ENCODE assay signal across 10 mouse cellular contexts in genomic region chr10:95139645-95140044, GRCm38 (mm10).
A peak's percentile ranks its signal among the peaks of the same experiment; 100 is the strongest.
DNase-seq lines count a peak whose midpoint lies in the region; ATAC-seq and TF ChIP-seq lines count a peak whose summit lies in the region.
"Had no signal": no experiment of that assay in that cellular context is flagged by ENCODE, and none has a peak within 500 bp of the region (broad histone marks: within the 10 kb centered on the region; RNA-seq: fewer than 3 reads in every experiment).

No protein-coding gene starts in this region.

- no peak overlapping the region for H3K4me3 ChIP-seq in forebrain, embryonic 15.5 days
- no peak overlapping the region for H3K4me3 ChIP-seq in forebrain, embryonic 11.5 days (ENCODE audit: low read depth, low read length)
- no peak overlapping the region for H3K4me3 ChIP-seq in lung, embryonic 15.5 days
- H3K4me3 ChIP-seq in liver, embryonic 11.5 days (ENCODE audit: low read depth, low read length) = no peak overlapping the region
- H3K4me3 ChIP-seq in thymus, adult 2 months (ENCODE audit: control insufficient read depth, insufficient read depth, low read length) = no peak overlapping the region

- TF ChIP-seq CTCF in thymus, adult 2 months (IDR thresholded peaks at IDR 0.05; ENCODE audit: borderline replicate concordance, control insufficient read depth, extremely low read depth, insufficient read depth, low read length, poor library complexity) = no peak

- no peaks in the 10 kb centered on the region for H3K36me3 ChIP-seq in forebrain, embryonic 15.5 days
- no peaks in the 10 kb centered on the region for H3K36me3 ChIP-seq in forebrain, embryonic 11.5 days (ENCODE audit: control insufficient read depth, insufficient read depth, low read length)
- H3K36me3 ChIP-seq in lung, embryonic 15.5 days = no peaks in the 10 kb centered on the region
- no peaks in the 10 kb centered on the region for H3K36me3 ChIP-seq in liver, embryonic 11.5 days (ENCODE audit: control insufficient read depth, insufficient read depth, low read length)
- no peaks in the 10 kb centered on the region for H3K36me3 ChIP-seq in thymus, adult 2 months (ENCODE audit: control insufficient read depth, insufficient read depth, low read length)

- no peak for TF ChIP-seq POLR2A in thymus, adult 2 months (IDR thresholded peaks at IDR 0.05; ENCODE audit: control insufficient read depth, extremely low read depth, insufficient read depth, low read length, poor library complexity)

- DNase-seq in forebrain, embryonic 11.5 days (ENCODE audit: low spot score) = no peak
- DNase-seq in adipocyte (ENCODE audit: low spot score) = peak; percentile 94
- DNase-seq in gastrocnemius, postnatal 4 days (ENCODE audit: low spot score in 2 of 2) = peak; percentile 39 to 59
- no peak for DNase-seq in liver, embryonic 11.5 days (ENCODE audit: low spot score)
- DNase-seq in thymus, adult 2 months = no peak
- no peak for DNase-seq in right cerebral cortex, postnatal 14 days
- DNase-seq: thymus, adult 18-20 months had no signal

- ATAC-seq in forebrain, embryonic 15.5 days (replicated peaks) = peak; percentile 46; the same call in 1 of the 2 replicates
- ATAC-seq in forebrain, embryonic 11.5 days (replicated peaks; ENCODE audit: low FRiP score) = no peak
- ATAC-seq in lung, embryonic 15.5 days (ENCODE audit: borderline replicate concordance, extremely low read depth, low FRiP score, low TSS enrichment) = 0 out of 2 replicates have a peak, but pooled peaks have one; percentile 15
- no peak for ATAC-seq in liver, embryonic 11.5 days (replicated peaks; ENCODE audit: low FRiP score)
- ATAC-seq: activated CD4-positive, CD25-positive, alpha-beta regulatory T cell, adult 4 months had no signal

- peak overlapping the region; percentile 43 for H3K27ac ChIP-seq in forebrain, embryonic 15.5 days (replicated peaks)
- H3K27ac ChIP-seq in forebrain, embryonic 11.5 days (ENCODE audit: low read depth, low read length) = no peak overlapping the region
- peak overlapping the region; percentile 79 for H3K27ac ChIP-seq in lung, embryonic 15.5 days
- H3K27ac ChIP-seq in liver, embryonic 11.5 days (ENCODE audit: low read depth, low read length) = no peak overlapping the region
- H3K27ac ChIP-seq in thymus, adult 2 months (ENCODE audit: control insufficient read depth, insufficient read depth, low read length) = no peak overlapping the region

- H3K9ac ChIP-seq in forebrain, embryonic 15.5 days (replicated peaks) = no peak overlapping the region
- H3K9ac ChIP-seq in forebrain, embryonic 11.5 days (ENCODE audit: low read length) = no peak overlapping the region
- no peak overlapping the region for H3K9ac ChIP-seq in lung, embryonic 15.5 days
- H3K9ac ChIP-seq in liver, embryonic 11.5 days (ENCODE audit: low read depth, low read length) = no peak overlapping the region

- H3K4me2 ChIP-seq in forebrain, embryonic 15.5 days (replicated peaks) = no peak overlapping the region
- no peak overlapping the region for H3K4me2 ChIP-seq in forebrain, embryonic 11.5 days (ENCODE audit: low read depth, low read length, severe bottlenecking)
- H3K4me2 ChIP-seq in lung, embryonic 15.5 days = no peak overlapping the region
- H3K4me2 ChIP-seq in liver, embryonic 11.5 days = no peak overlapping the region

- H3K9me3 ChIP-seq in forebrain, embryonic 15.5 days = no peaks in the 10 kb centered on the region
- no peaks in the 10 kb centered on the region for H3K9me3 ChIP-seq in forebrain, embryonic 11.5 days (ENCODE audit: control insufficient read depth, low read length)
- no peaks in the 10 kb centered on the region for H3K9me3 ChIP-seq in lung, embryonic 15.5 days
- no peaks in the 10 kb centered on the region for H3K9me3 ChIP-seq in liver, embryonic 11.5 days (ENCODE audit: control insufficient read depth, low read length)

- H3K27me3 ChIP-seq in forebrain, embryonic 15.5 days = no peaks in the 10 kb centered on the region
- no peaks in the 10 kb centered on the region for H3K27me3 ChIP-seq in forebrain, embryonic 11.5 days (ENCODE audit: control insufficient read depth, insufficient read depth, low read length)
- no peaks in the 10 kb centered on the region for H3K27me3 ChIP-seq in lung, embryonic 15.5 days
- H3K27me3 ChIP-seq in liver, embryonic 11.5 days (replicated peaks; ENCODE audit: control insufficient read depth, insufficient read depth, low read length) = no peaks in the 10 kb centered on the region
- no peaks in the 10 kb centered on the region for H3K27me3 ChIP-seq in thymus, adult 2 months (ENCODE audit: control insufficient read depth, insufficient read depth, low read length)

- peaks cover 27% of the 10 kb centered on the region for H3K4me1 ChIP-seq in forebrain, embryonic 15.5 days
- H3K4me1 ChIP-seq in forebrain, embryonic 11.5 days (replicated peaks; ENCODE audit: control insufficient read depth, insufficient read depth, low read length) = peaks cover 12% of the 10 kb centered on the region; the same call in 1 of the 2 replicates
- peaks cover 42% of the 10 kb centered on the region for H3K4me1 ChIP-seq in lung, embryonic 15.5 days
- H3K4me1 ChIP-seq in liver, embryonic 11.5 days (replicated peaks; ENCODE audit: control insufficient read depth, insufficient read depth, low read length) = peaks cover 11% of the 10 kb centered on the region
- 0 out of 2 replicates have a peak, but pooled peaks cover 3% of the 10 kb centered on the region for H3K4me1 ChIP-seq in thymus, adult 2 months (replicated peaks; ENCODE audit: control insufficient read depth, insufficient read depth, low read length)

- 46% methylated on average over 8 of the region's 8 CpGs for WGBS in forebrain, embryonic 15.5 days
- 81% methylated on average over 8 of the region's 8 CpGs for WGBS in forebrain, embryonic 11.5 days
- WGBS in lung, embryonic 15.5 days = 37% methylated on average over 8 of the region's 8 CpGs
- WGBS in liver, embryonic 11.5 days = 77% methylated on average over 8 of the region's 8 CpGs
- 87% methylated on average over 8 of the region's 8 CpGs for WGBS in thymus, adult 2 months

Comparison
In these comparisons a context has a peak if more than half of its experiments do, and no peak if none do; other contexts are left out.
1. ATAC-seq: peak in forebrain, embryonic 15.5 days (single experiment) and lung, embryonic 15.5 days (single experiment); none in forebrain, embryonic 11.5 days (single experiment) and liver, embryonic 11.5 days (single experiment).
2. H3K27ac ChIP-seq: peak in forebrain, embryonic 15.5 days (single experiment) and lung, embryonic 15.5 days (single experiment); none in forebrain, embryonic 11.5 days (single experiment), liver, embryonic 11.5 days (single experiment) and thymus, adult 2 months (single experiment).
3. DNase-seq: peak in adipocyte (single experiment) and gastrocnemius, postnatal 4 days (2 of 2); none in forebrain, embryonic 11.5 days (single experiment), liver, embryonic 11.5 days (single experiment), thymus, adult 2 months (single experiment) and right cerebral cortex, postnatal 14 days (single experiment).